Mouse (Mus musculus) forebrain, embryonic 10.5 days (tissue): ENCODE measurements around the gene Gm10486. TPM values are rescaled to one million over a fixed set of nuclear protein-coding genes. Genes with fewer than 3 reads are reported as not detected.
"Not testable (repeated sequence)": the region's sequence is repeated elsewhere in the genome, so short reads cannot be mapped to it uniquely, and the experiment has no call there.

ENCODE experiments used
- DNase-seq: peaks from one replicate; pipeline ENCODE4 v3.0.0-alpha.2; 2017; ENCODE audit warnings: low spot score; ENCODE audit errors: extremely low spot score
- H3K27ac ChIP-seq: fragments of 300-500 bp; sonication (generic); 2 replicates; pipeline ENCODE4 v1.5.1; 2016; ENCODE audit warnings: mild to moderate bottlenecking
- H3K27me3 ChIP-seq: fragments of 300-500 bp; sonication (generic); 2 replicates; pipeline ENCODE4 v1.6.1; 2016; ENCODE audit warnings: mild to moderate bottlenecking; ENCODE audit not compliant: poor library complexity, severe bottlenecking
- H3K36me3 ChIP-seq: fragments of 300-500 bp; sonication (generic); replicated peaks from 2 replicates; pipeline ENCODE4 v1.6.1; 2016; ENCODE audit warnings: mild to moderate bottlenecking, moderate library complexity
- H3K4me1 ChIP-seq: fragments of 300-500 bp; sonication (generic); 2 replicates; pipeline ENCODE4 v1.6.1; 2016
- H3K4me3 ChIP-seq: fragments of 300-500 bp; sonication (generic); 2 replicates; pipeline ENCODE4 v1.5.1; 2016; ENCODE audit warnings: mild to moderate bottlenecking, moderate library complexity
- H3K9me3 ChIP-seq: fragments of 300-500 bp; sonication (generic); 2 replicates; pipeline ENCODE4 v1.6.1; 2016; ENCODE audit warnings: mild to moderate bottlenecking, moderate library complexity
- WGBS: fragments of 180-500 bp; shearing (Covaris S2); methylation state at CpG from one replicate; pipeline ENCODE4 v1.1.7; 2016; 5-methylcytosine and 5-hydroxymethylcytosine counted together
- polyA plus RNA-seq: library from polyadenylated mRNA; unstranded; fragments of >200 nt; fragmentation: Nextera tagmentation; extraction: Ambion mirVana; gene quantifications from 2 replicates; pipeline ENCODE4 v1.2.1, GENCODE M21; 2016

Gm10486 gene
- not detected in 2 replicates for polyA plus RNA-seq

DNA sequence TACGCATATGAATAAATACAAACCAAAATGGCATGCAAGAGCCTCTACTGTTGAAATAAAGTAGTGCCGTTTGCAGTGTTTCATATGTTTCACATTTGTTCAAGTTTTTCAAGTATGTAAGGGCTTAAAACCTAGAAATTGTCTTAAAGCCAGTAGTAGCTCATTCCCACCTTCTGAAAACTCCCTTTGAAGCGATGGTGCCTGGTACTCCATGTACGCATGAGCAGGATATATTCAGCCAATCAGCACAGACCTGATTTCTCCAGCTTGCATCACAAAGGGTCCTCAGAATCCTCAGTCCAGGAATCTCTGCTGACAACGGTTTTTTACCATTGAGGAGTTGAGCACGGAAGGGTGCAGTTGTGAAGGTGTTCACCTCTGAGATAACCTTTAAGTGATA is at the start of gene Gm10486:
TSS of gene Gm10486 (plus strand) at position 301 of the 400 bp plus-strand sequence.
- DNase-seq: not testable (repeated sequence)
- no CpG with 5 or more reads among the region's 6 CpGs for WGBS

More for the DNA sequence above, at the start of gene Gm10486:
- H3K4me1 ChIP-seq, H3K9me3 ChIP-seq, H3K4me3 ChIP-seq, H3K36me3 ChIP-seq, H3K27me3 ChIP-seq, H3K27ac ChIP-seq: not testable (repeated sequence)
